Mouse (Mus musculus) hindbrain, embryonic 15.5 days (tissue): Measurements from ENCODE around the gene Rrm2. TPM values are rescaled to one million over a fixed set of nuclear protein-coding genes. Genes with fewer than 3 reads are reported as not detected.

Source experiments
- ATAC-seq: fragments of 200-750 bp; cut with Nextera tagmentation; 2 replicates; pipeline ENCODE4 v1.8.0; 2017; ENCODE audit warnings: low read depth, moderate number of reproducible peaks, moderate TSS enrichment; ENCODE audit not compliant: low FRiP score
- H3K27ac ChIP-seq: fragments of 300-500 bp; sonication (generic); replicated peaks from 2 replicates; pipeline ENCODE4 v1.5.1; 2015; ENCODE audit warnings: mild to moderate bottlenecking, inconsistent platforms
- H3K27me3 ChIP-seq: fragments of 300-500 bp; sonication (generic); 2 replicates; pipeline ENCODE4 v1.6.1; 2015; ENCODE audit warnings: control low read depth, inconsistent platforms
- H3K36me3 ChIP-seq: fragments of 300-500 bp; sonication (generic); 2 replicates; pipeline ENCODE4 v1.6.1; 2015; ENCODE audit warnings: control low read depth, inconsistent platforms
- H3K4me1 ChIP-seq: fragments of 300-500 bp; sonication (generic); replicated peaks from 2 replicates; pipeline ENCODE4 v1.6.1; 2015; ENCODE audit warnings: control low read depth, inconsistent platforms
- H3K4me2 ChIP-seq: fragments of 300-500 bp; sonication (generic); 2 replicates; pipeline ENCODE4 v1.6.1; 2015; ENCODE audit warnings: moderate library complexity, mild to moderate bottlenecking, inconsistent platforms
- H3K4me3 ChIP-seq: fragments of 300-500 bp; sonication (generic); 2 replicates; pipeline ENCODE4 v1.5.1; 2015; ENCODE audit warnings: mild to moderate bottlenecking, inconsistent platforms
- H3K9ac ChIP-seq: fragments of 300-500 bp; sonication (generic); 2 replicates; pipeline ENCODE4 v1.6.1; 2015; ENCODE audit warnings: inconsistent platforms
- H3K9me3 ChIP-seq: fragments of 300-500 bp; sonication (generic); 2 replicates; pipeline ENCODE4 v1.6.1; 2016; ENCODE audit warnings: control low read depth, inconsistent platforms
- WGBS: fragments of 180-500 bp; shearing (Covaris S2); methylation state at CpG from one replicate; pipeline ENCODE4 v1.1.7; 2015; 5-methylcytosine and 5-hydroxymethylcytosine counted together
- polyA plus RNA-seq: library from polyadenylated mRNA; unstranded; fragments of >200 nt; fragmentation: Nextera tagmentation; extraction: Ambion mirVana; gene quantifications from 2 replicates; pipeline ENCODE4 v1.2.1, GENCODE M21; 2015

The Rrm2 gene
- polyA plus RNA-seq, 1 experiment from 2014 or later: 64.0 TPM

DNA sequence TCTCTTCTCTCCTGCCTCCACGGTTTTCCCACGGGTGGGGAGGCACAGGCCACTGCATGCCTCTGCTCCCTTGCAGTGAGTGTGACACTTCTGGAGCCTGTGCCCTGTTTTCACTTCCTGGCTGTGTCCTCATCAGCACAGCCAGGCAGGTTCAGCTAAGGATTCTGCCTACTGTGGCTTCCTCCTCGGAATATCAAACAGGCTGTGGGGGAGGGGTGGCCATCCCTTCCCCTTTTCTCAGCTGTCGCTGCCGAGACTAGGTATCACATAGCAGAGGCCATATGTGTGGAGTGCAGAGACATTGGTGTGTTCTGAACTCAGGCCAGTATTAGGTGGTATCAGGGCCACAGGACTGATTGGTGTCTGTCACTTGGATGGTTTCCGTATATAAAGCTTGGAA lies 50.3 kb downstream of the Rrm2 start:
- 16% methylated on average over 6 of the region's 6 CpGs for WGBS
- H3K9ac ChIP-seq: no peak overlapping the region

DNA sequence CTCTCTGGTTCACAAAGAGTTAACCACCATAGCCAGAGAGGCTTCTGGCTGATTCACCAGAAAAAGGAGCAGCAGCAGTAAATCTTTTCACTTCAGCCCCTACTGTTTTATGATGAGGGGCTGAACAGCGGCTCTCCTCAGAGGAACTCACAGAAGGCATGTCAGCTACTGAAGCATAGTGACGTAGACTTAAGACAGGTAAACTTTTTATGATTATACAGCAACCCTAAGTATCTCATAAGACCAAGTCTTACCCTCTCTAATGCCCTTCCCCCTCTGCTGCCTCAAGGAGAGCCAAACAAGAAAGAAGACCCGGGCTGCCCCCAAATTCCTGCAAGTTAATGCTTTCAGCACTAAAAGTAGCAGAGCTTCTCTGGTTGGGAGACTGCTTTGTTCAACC lies 54.2 kb downstream of the Rrm2 start:
- Histone ChIP-seq H3K27ac (no peak overlapping the region), H3K4me2 (no peak overlapping the region), H3K4me3 (no peak overlapping the region), H3K9ac (no peak overlapping the region), H3K27me3 (no peaks in the 10 kb centered on the region), H3K4me1 (peaks cover 9% of the 10 kb centered on the region), H3K9me3 (no peaks in the 10 kb centered on the region), H3K36me3 (no peaks in the 10 kb centered on the region)
- 5% methylated on average over 3 of the region's 3 CpGs for WGBS
- ATAC-seq: no peak

More for the DNA sequence above, 50.3 kb downstream of the Rrm2 start:
- H3K4me3 ChIP-seq: no peak overlapping the region
- H3K27ac ChIP-seq: no peak overlapping the region
- peak; percentile 69 for ATAC-seq
- no peaks in the 10 kb centered on the region for H3K27me3 ChIP-seq
- H3K4me1 ChIP-seq: peaks cover 17% of the 10 kb centered on the region
- no peaks in the 10 kb centered on the region for H3K9me3 ChIP-seq
- no peaks in the 10 kb centered on the region for H3K36me3 ChIP-seq
- H3K4me2 ChIP-seq: no peak overlapping the region

Other genes starting within 250 kb of the Rrm2 start
- 30.3 and 34.1 TPM in 2 replicates for gene Taf1b, start 209.9 kb upstream of the Rrm2 start, polyA plus RNA-seq
- 0.97 and 1.3 TPM in 2 replicates for gene Grhl1, start 136.0 kb upstream of the Rrm2 start, polyA plus RNA-seq
- gene Klf11, start 57.0 kb upstream of the Rrm2 start, polyA plus RNA-seq: 14.3 TPM in 2 replicates
- 1.3 and 1.6 TPM in 2 replicates for gene Cys1, start 26.4 kb upstream of the Rrm2 start, polyA plus RNA-seq
- 65.5 and 66.9 TPM in 2 replicates for gene Mboat2, start 122.6 kb downstream of the Rrm2 start, polyA plus RNA-seq